Mouse (Mus musculus) kidney, adult 2 months (tissue): ENCODE results near the gene Rpl23.

Experiments
- CTCF ChIP-seq: fragments of 200-500 bp; conservative IDR thresholded peaks from 2 replicates; pipeline ENCODE4 v1.5.1; 2011; ENCODE audit warnings: low read depth, mild to moderate bottlenecking, control low read depth, low read length, moderate library complexity, mixed read lengths; ENCODE audit not compliant: insufficient read depth, insufficient read length
- POLR2A ChIP-seq: fragments of 200-500 bp; IDR thresholded peaks from one replicate; pipeline ENCODE4 v1.6.1; 2011; ENCODE audit warnings: low read depth, low read length, control low read depth

- no peak for TF ChIP-seq CTCF
- peak; percentile 25 for TF ChIP-seq POLR2A
These were observed 38.0 kb downstream of the Rpl23 start, which contains the start of gene Pip4k2b for GRCm38 (mm10) chr11:97744063-97744717.
